Mouse (Mus musculus): ENCODE data around the gene Faiml. TPM values are rescaled to one million over a fixed set of nuclear protein-coding genes. Genes with fewer than 3 reads are reported as not detected.

The Faiml gene
- polyA plus RNA-seq (2017; shearing (Covaris generic)): not detected

DNA sequence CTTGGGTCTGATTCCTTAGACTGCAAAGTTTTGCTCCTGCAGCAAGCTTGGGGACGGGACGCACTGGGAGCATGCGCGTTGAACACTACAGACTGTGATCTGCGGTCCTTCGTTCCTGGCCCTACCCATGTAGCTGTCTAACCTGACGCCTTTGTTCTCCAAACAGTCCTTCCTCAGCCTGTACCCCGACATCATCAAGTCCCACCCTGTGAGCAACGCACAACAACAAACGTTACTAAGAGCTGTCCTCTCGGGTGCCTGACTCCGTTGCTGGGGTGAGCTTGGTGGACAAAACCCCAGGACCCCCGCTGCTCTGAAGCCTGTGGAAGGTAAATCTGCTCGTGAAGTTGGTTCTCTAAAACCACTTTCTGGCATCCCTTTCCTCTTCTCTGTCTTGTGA lies at the start of gene Faiml:
TSS of gene Faiml (minus strand) at position 101 of the 400 bp plus-strand sequence.
- ATAC-seq: no peak

DNA sequence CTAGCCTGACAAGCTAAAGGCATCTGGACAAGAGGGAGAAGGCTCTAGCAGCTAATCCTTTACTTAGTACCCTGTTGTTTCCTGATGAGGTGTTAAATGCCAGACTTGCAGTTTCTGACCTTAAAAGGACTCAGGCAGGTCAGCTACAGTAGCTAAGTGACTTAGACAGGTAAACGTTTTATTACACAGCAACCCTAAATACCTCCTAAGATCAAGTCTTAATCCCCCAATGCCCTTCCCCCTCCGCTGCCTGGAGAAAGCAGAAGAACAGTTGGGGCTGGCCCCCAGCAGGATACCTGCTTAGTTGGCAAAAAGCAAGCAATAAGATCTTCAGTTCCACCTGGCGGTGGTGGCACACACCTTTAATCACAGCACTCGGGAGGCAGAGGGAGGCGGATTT lies 21.9 kb upstream of the Faiml start:
- ATAC-seq: no peak

DNA sequence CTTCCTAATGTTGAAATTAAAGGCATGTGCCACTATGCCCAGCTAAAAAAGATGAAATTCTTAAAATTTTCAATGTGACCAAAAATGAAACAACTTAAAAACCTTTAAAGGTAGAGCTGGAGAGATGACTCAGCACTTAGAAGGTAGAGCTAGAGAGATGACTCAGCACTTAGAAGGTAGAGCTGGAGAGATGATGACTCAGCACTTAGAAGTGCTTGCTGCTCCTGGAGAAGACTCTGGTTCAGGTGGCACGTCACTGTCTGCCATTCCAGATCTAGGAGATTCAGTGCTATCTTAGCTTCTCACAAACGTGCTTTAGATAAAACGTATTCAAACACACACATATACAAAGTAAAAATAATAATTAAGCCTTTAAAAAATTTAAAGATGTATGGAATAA lies 19.8 kb upstream of the Faiml start:
- ATAC-seq: no peak

DNA sequence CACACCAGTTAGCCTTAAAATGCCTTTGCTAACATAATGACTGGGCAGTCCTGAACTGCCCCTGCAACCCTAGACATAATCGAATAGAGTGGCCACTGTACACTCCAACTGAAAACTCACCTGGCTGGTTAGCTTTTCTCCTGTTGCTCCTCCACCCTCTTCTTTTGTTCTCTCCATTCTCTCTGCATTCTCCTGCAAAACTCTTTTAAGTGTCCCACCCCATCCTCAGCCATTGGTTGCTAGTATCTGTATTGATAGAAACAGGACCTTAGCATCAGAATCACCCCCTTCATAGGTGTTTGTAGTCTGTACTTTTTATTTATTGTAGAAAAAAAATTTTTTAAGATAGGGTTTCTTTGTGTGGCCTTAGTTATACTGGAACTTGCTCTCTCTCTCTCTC lies 19.2 kb upstream of the Faiml start:
- ATAC-seq: no peak

DNA sequence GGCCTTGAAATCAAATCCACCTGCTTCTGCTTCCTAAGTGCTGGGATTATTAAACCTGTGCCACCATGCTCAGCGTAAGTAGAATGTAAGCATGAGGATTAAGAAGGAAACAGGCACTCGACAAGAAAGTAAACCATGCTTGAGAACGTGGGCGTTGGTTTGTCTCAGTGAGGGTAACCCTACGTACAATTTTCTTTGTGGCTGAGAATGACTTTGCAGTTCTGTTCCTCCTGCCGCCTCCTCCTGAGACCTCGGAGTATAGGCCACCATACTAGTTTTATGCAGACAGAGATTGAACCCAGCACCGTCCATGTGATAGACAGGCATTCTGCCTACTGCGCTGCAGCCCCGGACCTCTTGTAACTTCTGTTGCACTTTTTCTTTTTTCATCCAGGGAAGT lies 16.8 kb upstream of the Faiml start:
- ATAC-seq: no peak

DNA sequence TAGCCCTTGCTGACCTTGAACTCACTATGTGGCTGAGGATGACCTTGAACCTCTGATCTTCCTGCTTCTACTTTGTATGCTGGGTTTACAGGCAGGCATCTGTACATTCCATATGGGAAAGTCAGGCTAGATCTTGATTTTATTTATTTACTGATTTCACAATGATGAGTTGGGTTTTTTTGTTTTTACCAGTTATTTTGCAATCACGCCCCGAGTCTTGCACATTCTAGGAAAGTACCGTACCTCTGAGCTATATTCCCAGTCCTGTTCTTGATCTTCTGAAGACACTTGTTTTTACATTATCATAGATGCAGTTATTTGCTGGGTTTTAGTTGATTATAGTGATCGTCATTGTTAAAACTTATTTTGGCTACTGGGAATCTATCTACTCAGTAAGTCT lies 11.9 kb upstream of the Faiml start:
- ATAC-seq: no peak

DNA sequence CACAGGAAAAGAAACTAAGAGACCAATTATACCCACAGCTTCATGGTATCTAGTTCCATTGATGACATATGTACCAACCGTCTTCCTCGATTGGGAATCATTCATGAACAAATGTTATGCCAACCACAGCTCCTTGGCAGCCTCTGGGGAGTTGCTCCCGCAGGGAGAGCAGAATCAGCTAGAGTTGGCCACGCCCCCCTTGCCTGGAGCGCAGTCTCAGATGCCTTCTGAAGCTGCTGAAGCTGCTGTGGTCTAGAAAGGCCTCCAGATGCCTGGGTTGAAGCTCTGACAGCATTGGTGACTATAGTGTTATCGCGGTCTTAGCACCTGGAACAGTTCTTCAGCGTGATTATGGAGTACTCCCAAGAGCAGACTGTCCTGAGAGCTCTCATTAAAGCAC lies 11.3 kb upstream of the Faiml start:
- ATAC-seq: no peak

DNA sequence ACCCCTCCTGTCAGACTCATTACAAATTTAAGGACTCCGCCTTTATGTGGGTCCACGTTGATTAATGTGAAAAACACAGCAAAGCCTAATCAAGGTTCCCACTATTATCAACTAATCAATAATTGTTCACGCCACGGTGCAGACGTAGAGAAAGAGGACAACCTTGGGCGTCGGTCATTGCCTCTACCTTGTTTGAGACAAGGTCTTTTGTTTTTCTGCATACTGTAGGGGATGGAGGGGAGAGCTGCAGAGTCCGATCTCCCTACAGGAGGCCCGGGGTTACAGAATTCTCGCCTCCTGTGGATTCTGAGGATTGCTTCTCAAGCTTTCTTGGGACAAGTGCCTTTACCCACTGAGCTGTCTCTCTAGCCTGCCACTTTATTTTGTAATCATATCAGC lies 6.9 kb upstream of the Faiml start:
- ATAC-seq: no peak

DNA sequence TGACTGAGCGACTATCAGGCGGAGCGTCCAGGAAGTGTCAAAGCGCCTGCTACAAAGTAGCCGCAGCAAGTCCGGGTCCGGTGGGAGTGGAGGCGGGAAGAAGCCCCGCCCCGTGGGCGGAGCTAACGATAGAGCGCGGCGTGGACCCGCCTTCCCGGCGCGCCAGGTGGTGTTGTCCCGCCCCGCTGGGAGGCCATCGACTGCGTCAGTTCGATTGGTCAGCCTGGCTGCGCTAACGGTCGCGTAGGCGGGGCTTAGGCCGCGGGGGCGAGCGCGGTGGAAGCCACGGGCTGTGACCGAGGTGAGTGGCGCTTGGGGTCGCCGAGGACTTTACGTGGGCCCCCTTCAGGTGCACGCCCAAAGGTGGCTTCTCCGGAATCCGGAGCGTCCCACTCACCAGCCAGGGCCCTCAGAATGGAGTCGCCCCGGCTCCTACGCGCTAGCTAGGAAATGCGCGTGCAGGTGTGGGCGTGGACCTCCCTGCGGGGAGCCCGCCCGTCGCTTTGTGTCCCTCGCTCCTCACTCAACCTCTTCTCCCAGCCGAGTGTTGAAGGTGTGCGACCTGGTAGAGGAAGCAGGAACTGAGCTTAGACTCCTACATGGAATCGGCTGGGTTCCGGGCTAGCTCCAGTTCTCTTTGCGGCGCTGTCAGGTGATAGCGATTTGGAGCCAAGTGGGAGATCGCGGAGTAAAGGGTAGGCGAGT lies 6.3 kb upstream of the Faiml start, which contains the start of gene Cep70:
TSS of gene Cep70 (plus strand) at position 178 of the 705 bp plus-strand sequence.
- peak; percentile 92 for ATAC-seq

DNA sequence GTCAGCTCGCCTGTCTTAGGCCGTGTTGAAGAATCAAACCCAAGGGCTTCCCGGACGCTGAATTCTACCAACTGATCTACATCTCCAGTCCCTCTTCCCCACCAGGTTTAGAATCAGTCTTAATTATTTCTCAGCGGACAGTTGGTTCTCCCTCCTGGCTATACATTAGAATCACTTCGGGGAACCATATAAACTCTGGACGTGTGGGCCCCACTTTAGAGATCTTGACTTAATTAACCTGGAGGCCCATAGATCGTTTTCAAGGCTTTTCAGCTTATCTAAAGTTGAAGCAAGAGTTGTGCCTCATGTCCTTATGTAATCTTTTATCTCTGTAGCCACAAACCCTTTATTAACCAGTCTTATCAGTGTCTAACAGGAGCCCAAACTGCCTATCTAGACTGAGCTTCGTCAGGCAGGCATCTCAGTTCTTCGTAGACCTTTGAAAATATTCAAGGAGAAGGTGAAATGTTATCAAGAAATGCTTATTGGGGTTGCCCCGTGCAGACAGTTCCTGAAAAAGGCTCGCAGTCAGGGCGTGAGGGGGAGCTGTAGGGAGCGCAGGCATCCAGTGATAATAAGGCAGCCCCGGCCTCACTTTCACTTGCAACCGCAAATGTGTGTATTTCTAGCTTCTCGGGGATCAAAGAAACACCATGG lies 5.6 kb upstream of the Faiml start:
- ATAC-seq: peak; percentile 3

DNA sequence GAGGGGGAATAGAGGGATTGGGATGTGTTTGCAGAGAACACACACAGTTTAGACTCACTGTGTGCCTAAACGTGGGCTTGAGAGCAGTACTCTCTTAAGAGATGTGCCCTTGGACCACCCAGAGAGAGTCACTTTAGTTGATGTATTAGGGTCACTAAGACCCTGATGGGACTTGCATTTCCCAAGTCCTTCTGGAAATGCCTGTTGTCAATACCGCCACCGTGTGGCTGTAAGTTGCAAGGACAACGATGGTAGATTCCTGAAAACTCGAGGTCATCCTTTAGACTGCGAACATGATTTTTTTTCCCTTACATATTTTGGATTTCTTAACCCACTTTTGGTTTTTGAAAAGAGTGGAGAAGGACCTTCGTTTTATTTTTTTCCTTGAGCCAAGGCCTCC lies 5.0 kb upstream of the Faiml start:
- ATAC-seq: no peak

DNA sequence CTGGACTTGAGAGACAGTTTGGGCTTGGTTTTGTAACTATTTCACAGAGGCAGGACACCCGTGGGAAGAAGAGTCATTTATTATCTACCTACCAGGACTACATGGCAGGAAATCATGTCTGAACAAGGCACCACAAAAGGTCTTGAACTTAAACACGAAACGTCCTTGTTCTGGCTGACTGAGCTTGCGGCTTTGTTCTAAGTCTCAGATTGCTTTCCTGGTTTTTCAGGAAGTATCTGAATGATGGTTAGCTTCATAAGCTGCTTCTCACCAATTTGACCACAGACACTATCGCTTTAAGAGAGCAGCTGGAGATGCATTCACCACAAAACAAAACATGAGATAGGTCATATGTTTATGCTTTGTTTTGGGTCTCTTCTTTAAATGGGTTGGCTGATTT lies 3.5 kb upstream of the Faiml start:
- no peak for ATAC-seq

DNA sequence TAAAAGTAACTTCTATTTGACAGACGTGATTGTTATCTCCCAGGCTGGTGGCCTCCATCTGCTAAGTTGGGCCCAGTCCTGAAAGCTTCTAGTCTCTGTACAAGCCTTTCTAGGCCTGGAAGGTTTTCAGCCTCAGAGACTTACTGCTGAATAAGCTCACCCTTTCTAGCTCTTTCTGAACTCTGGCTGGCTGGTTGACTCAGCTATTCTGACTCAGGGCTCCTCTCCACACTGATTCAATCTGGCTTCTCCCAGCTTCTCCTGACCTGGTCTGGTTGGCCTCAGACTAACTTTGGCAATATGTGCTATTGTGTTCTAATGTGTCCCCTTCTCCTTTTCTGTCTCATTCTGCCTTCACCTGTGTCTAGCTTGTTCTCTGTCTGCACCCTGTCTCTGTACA lies 2.2 kb upstream of the Faiml start:
- no peak for ATAC-seq

DNA sequence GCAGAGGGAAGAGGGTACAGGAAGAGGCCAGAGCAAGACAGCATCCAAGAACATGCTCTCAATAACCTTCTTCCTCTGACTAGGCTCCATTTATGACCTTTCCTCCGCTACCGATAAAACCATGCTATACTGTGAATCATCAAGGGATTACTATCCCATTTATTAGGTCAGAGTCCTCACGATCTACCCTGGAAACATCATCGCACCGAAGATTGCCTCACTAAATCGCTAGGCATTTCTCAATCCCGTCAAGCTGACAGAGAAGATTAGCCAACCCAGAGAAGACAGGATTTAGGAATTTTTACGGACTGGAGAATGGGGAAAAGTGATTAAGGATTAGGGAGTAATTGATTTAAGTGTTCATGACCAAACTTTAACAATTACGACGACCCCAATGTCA lies 1.2 kb upstream of the Faiml start:
- ATAC-seq: no peak

DNA sequence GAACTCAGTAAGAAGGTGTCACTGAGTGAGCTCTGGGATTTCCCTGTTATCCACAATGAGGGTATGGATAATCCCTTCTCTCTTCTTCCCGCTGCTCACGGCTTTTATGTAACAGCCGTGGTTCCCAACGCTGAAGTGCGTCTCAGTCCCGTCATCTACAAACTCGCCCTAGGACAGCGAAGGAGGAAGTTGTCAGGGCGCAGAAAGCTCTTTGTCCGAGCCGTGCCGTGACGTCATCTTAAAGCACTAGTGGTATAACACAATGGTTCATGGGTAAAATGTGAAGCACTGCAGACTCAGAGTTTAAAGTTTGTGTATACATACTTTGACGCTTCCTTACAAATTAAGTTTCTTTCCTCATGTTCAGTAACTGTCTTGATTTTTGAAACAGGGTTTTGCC lies 7.6 kb downstream of the Faiml start:
- no peak for ATAC-seq

DNA sequence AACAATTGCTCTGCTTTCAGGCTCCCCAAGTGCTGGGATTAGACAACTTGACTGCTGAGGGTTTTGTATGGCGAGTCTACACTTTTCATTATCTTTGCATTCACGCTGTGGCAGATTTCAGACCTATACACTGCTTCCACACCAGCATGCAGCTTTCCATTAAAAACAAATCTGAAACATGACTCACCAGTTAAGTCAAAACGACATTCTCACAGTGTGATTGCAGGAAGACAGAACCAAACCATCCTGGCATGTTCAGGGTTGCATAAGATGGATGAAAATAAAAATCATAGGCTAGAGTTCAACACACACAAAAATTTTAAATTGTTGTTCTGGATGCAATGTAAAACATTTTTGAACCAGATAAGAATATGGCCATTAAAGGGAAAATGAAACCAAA lies 12.5 kb downstream of the Faiml start:
- ATAC-seq: no peak

DNA sequence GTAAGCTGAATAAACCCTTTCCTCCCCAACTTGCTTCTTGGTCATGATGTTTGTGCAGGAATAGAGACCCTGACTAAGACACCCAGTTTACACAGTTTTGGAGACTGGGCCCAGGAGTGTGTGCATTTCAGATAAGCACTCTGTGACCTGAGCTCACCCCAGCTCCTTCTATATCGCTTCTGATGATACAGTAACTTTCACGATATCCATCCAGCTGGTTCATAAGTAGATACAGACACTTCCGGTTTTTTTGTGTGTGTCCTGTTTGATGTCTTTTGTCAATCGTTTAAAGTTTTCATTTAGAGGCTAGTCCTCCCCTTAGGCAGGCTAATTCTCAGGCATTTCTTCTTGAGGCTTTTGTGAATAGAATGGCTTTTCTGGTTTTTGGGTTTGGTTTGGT lies 15.4 kb downstream of the Faiml start:
- no peak for ATAC-seq

DNA sequence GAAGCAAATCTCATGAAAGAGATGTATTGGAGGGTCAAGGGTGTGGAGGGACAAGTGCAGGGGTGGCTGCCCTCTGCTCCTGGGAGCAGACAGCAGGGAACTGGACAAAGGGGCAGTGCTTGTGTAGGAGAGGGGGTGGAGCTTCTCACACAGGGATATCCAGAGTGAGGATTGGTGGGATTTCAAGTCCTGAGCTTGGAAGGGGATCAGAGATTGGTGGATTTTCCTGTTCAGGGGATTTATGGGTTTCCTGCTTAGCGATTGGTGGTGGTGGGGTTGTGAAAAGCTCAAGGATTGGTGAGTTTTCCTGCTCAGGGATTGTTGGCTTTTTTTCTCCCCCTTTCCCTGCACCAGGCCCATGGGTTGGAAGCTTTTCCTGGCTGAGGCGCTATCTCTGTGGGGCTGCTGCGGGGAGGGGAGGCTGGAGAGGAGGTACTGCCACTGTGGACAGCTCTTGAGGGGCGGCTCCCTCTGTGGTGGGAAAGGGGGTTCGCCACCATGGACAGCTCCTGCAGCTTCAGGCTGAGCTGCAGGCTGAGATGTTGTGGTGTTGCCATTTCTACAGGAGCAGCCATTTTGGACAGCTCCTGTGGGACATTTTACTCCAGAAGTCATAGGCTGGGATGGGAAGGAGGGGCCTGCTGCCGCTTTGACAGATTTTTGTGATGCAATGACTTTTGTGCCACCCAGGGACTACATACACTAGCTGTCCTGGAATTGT lies 18.9 kb downstream of the Faiml start:
- ATAC-seq: no peak

DNA sequence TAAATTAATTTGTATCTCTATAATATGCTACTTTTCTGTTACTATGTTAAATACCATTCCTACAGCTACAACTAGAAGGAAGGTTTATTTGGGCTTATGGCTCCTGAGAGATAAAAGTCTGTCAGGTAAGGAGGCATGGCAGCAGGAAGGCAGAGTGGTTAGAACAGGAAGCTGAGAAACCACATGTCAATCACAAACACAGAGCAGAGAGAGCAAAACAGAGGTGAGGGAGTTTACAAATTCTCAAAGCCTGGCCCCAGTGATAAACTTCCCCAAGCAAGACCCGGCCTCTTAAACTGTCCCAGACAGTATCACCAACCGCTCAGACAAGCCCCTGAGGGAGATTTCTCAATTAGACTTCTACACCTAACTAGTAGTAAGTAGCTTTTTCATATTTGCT lies 20.9 kb downstream of the Faiml start:
- ATAC-seq: no peak

DNA sequence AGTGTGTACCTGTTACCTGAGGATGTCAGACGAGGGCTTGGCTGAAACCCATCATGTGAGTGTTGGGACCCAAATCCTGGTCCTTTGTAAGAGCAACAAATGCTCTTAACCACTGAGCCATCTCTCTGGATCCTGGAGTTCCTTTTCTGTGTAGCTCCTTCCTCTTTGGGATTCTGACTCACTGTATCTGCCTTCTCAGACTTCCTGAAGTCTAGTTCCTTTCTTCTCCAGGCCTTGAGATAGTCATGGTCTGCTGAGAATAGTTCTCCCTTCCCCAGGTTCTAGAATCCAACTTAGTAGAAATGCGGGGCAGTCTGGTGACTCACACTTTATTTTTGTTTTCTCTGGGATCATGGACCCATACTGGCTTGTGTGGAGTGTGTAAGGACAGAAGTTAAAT lies 24.4 kb downstream of the Faiml start:
- ATAC-seq: no peak

DNA sequence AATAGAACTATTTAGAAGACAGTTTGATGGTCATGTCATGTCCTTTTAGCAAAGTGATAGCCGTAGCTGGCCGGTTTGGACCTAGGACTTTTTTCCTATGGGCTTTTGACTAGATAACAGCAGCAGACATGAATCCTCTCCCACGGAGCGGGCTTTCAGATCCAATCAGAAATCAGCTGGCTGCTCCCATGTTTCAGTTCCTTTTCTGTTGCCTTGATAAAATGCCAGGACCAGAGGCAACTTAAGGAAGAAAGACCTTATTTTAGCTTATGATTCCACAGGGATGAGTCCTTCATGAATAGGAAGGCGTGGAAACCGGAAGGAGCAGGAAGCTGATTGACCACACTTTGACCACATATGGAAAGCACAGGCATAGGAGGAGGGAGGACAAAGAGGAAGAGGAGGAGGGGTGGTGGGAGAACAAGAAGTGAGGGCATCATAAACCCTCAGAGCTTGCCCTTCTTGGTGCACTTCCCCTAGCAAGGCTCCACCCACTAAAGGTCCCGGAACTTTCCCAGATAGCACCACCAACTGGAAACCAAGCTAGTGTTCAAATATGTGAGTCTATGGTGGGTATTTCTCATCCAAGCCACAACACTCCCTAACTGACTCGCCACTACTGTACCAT lies 53.9 kb downstream of the Faiml start:
- no peak for ATAC-seq

DNA sequence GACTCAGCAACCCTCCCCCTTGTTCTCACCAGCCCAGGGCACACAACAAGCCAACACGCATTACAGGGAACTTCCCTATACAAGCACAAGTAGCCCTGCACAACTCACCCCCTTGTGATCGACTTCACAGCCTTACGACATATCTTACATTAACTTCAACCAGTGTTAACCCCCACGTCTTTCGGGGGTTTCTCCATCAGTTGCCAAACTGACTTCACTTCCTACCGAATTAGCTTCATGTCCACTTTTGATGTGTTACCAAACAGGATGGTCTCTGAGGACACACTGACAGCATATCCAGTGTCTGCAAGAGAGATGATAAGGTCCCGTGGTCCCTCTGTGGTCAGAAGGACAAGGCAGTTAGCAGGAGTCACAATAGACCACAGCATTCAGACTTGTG lies 54.9 kb downstream of the Faiml start:
- ATAC-seq: no peak

DNA sequence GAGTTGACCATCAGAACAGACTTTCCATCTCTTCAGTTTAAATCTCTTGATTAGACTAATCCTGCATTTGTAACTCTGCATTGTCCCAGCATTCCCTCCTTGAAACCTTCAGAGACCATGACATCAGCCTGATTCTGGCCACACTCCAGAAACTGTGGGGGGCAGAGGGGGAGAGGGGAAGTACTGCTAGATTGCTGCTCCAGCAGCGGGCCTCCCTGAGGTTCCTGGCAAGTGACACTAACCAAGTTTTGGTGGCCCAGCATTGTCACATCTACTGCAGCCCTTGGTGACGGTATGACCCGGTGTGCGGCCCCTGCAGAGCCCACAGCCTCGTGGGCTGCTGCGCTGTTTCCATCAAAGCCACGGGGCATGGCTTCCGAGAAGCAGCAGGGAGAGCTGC lies 56.8 kb downstream of the Faiml start:
- no peak for ATAC-seq

All from activated CD4-positive, CD25-positive, alpha-beta regulatory T cell, adult 4 months (primary cell).